Mouse (Mus musculus) erythroblast, embryonic 14.5 days (primary cell): ENCODE measurements around the gene Pole3. TPM values are rescaled to one million over a fixed set of nuclear protein-coding genes. Genes with fewer than 3 reads are reported as not detected.

Experiments
- H3K27me3 ChIP-seq: 2 replicates; pipeline ENCODE4 v1.6.1; 2012; ENCODE audit warnings: inconsistent platforms; ENCODE audit not compliant: control insufficient read depth
- H3K36me3 ChIP-seq: 2 replicates; pipeline ENCODE4 v1.6.1; 2012; ENCODE audit warnings: mild to moderate bottlenecking, inconsistent platforms; ENCODE audit not compliant: control insufficient read depth
- H3K4me1 ChIP-seq: 2 replicates; pipeline ENCODE4 v1.6.1; 2012; ENCODE audit warnings: inconsistent platforms; ENCODE audit not compliant: control insufficient read depth
- H3K4me3 ChIP-seq: replicated peaks from 2 replicates; pipeline ENCODE3; 2012; ENCODE audit warnings: moderate library complexity, mild to moderate bottlenecking, inconsistent platforms
- H3K9me3 ChIP-seq: 2 replicates; pipeline ENCODE4 v1.6.1; 2012; ENCODE audit warnings: low read length, inconsistent platforms, mixed read lengths; ENCODE audit not compliant: control insufficient read depth
- GATA1 ChIP-seq: IDR thresholded peaks from 2 replicates; pipeline ENCODE4 v1.6.1; 2012; ENCODE audit warnings: low read length, inconsistent platforms, mixed read lengths
- TAL1 ChIP-seq: IDR thresholded peaks from 3 replicates; pipeline ENCODE4 v1.6.1; 2012; ENCODE audit warnings: low read length, inconsistent platforms, mixed read lengths
- polyA plus RNA-seq: library from polyadenylated mRNA; stranded (reverse); fragments of >175 nt; gene quantifications from 2 replicates; pipeline ENCODE4 v1.2.3, GENCODE M21; 2012

Gene Pole3
- polyA plus RNA-seq, 1 experiment: 9.7 TPM

GRCm38 (mm10) chr4:62501964-62502732, 22.7 kb downstream of the Pole3 start:
- no peak for TF ChIP-seq TAL1
- no peak for TF ChIP-seq GATA1
- Histone ChIP-seq H3K27me3 (no peaks in the 10 kb centered on the region), H3K4me1 (peaks cover 74% of the 10 kb centered on the region), H3K9me3 (no peaks in the 10 kb centered on the region), H3K4me3 (peak overlapping the region; percentile 67), H3K36me3 (peaks cover 41% of the 10 kb centered on the region)

GRCm38 (mm10) chr4:62501534-62501933, 23.3 kb downstream of the Pole3 start:
- TF ChIP-seq TAL1 (no peak), GATA1 (no peak)
- Histone ChIP-seq H3K4me3 (peak overlapping the region; percentile 67), H3K9me3 (no peaks in the 10 kb centered on the region), H3K4me1 (peaks cover 67% of the 10 kb centered on the region), H3K27me3 (no peaks in the 10 kb centered on the region), H3K36me3 (peaks cover 37% of the 10 kb centered on the region)

GRCm38 (mm10) chr4:62500799-62501198, 24.1 kb downstream of the Pole3 start:
- TF ChIP-seq TAL1 (no peak), GATA1 (no peak)
- H3K36me3 ChIP-seq: peaks cover 36% of the 10 kb centered on the region

GRCm38 (mm10) chr4:62496815-62497214, 28.1 kb downstream of the Pole3 start:
- Histone ChIP-seq H3K4me3 (no peak overlapping the region), H3K4me1 (peaks cover 31% of the 10 kb centered on the region), H3K36me3 (peaks cover 33% of the 10 kb centered on the region), H3K9me3 (no peaks in the 10 kb centered on the region), H3K27me3 (peaks cover 6% of the 10 kb centered on the region)
- TF ChIP-seq TAL1 (no peak), GATA1 (no peak)

More at GRCm38 (mm10) chr4:62500799-62501198, 24.1 kb downstream of the Pole3 start:
- Histone ChIP-seq H3K9me3 (no peaks in the 10 kb centered on the region), H3K4me3 (peak overlapping the region; percentile 3), H3K4me1 (peaks cover 66% of the 10 kb centered on the region), H3K27me3 (no peaks in the 10 kb centered on the region)

- TF ChIP-seq GATA1: no peak
- TF ChIP-seq TAL1: no peak
- Histone ChIP-seq H3K4me3 (no peak overlapping the region), H3K27me3 (peaks cover 6% of the 10 kb centered on the region), H3K4me1 (peaks cover 22% of the 10 kb centered on the region), H3K9me3 (no peaks in the 10 kb centered on the region), H3K36me3 (peaks cover 33% of the 10 kb centered on the region)
Observed at GRCm38 (mm10) chr4:62495946-62496345, 28.9 kb downstream of the Pole3 start.

GRCm38 (mm10) chr4:62494230-62494629, 30.6 kb downstream of the Pole3 start:
- Histone ChIP-seq H3K36me3 (peaks cover 23% of the 10 kb centered on the region), H3K27me3 (peaks cover 6% of the 10 kb centered on the region), H3K4me1 (peaks cover 10% of the 10 kb centered on the region), H3K9me3 (no peaks in the 10 kb centered on the region), H3K4me3 (no peak overlapping the region)
- no peak for TF ChIP-seq GATA1
- no peak for TF ChIP-seq TAL1

GRCm38 (mm10) chr4:62492682-62493081, 32.2 kb downstream of the Pole3 start:
- H3K4me1 ChIP-seq: peaks cover 14% of the 10 kb centered on the region
- H3K27me3 ChIP-seq: peaks cover 6% of the 10 kb centered on the region
- H3K9me3 ChIP-seq: no peaks in the 10 kb centered on the region
- no peak for TF ChIP-seq GATA1
- TF ChIP-seq TAL1: no peak
- H3K4me3 ChIP-seq: no peak overlapping the region
- H3K36me3 ChIP-seq: peaks cover 10% of the 10 kb centered on the region

GRCm38 (mm10) chr4:62487914-62488313, 37.0 kb downstream of the Pole3 start:
- TF ChIP-seq TAL1 (no peak), GATA1 (no peak)
- Histone ChIP-seq H3K9me3 (no peaks in the 10 kb centered on the region), H3K4me3 (no peak overlapping the region), H3K27me3 (peaks cover 7% of the 10 kb centered on the region), H3K4me1 (peaks cover 42% of the 10 kb centered on the region), H3K36me3 (no peaks in the 10 kb centered on the region; the same call in 1 of the 2 replicates)

GRCm38 (mm10) chr4:62487172-62487571, 37.7 kb downstream of the Pole3 start:
- H3K9me3 ChIP-seq: no peaks in the 10 kb centered on the region
- TF ChIP-seq TAL1: no peak
- TF ChIP-seq GATA1: no peak
- H3K27me3 ChIP-seq: peaks cover 11% of the 10 kb centered on the region
- no peak overlapping the region for H3K4me3 ChIP-seq
- no peaks in the 10 kb centered on the region; the same call in 1 of the 2 replicates for H3K36me3 ChIP-seq
- peaks cover 42% of the 10 kb centered on the region for H3K4me1 ChIP-seq
